Mouse (Mus musculus): ENCODE data around the gene Lrrfip2.

Lrrfip2 gene

GRCm38 (mm10) chr9:111117126-111117642 is at the start of gene Lrrfip2:
TSS of gene Lrrfip2 (plus strand) at chr9:111117592.
- no peak for DNase-seq

- peak; percentile 62 for DNase-seq
These were observed 46.8 kb upstream of the Lrrfip2 start for GRCm38 (mm10) chr9:111070546-111070961.

GRCm38 (mm10) chr9:111072175-111072574 is 45.2 kb upstream of the Lrrfip2 start:
- DNase-seq = no peak

GRCm38 (mm10) chr9:111072971-111073370 is 44.4 kb upstream of the Lrrfip2 start:
- DNase-seq = no peak

GRCm38 (mm10) chr9:111077745-111078144 is 39.6 kb upstream of the Lrrfip2 start:
- DNase-seq = peak; percentile 16

- no peak for DNase-seq
These were observed 36.6 kb upstream of the Lrrfip2 start for GRCm38 (mm10) chr9:111080801-111081200.

GRCm38 (mm10) chr9:111081765-111082164 is 35.6 kb upstream of the Lrrfip2 start:
- no peak for DNase-seq

- DNase-seq = no peak
These were observed 32.1 kb upstream of the Lrrfip2 start for GRCm38 (mm10) chr9:111085329-111085728.

- DNase-seq = no peak
These were observed 31.3 kb upstream of the Lrrfip2 start for GRCm38 (mm10) chr9:111086137-111086536.

- DNase-seq = no peak
These were observed 30.3 kb upstream of the Lrrfip2 start for GRCm38 (mm10) chr9:111086995-111087606.

- DNase-seq = no peak
These were observed 29.4 kb upstream of the Lrrfip2 start for GRCm38 (mm10) chr9:111087960-111088359.

- DNase-seq = no peak
These were observed 28.5 kb upstream of the Lrrfip2 start for GRCm38 (mm10) chr9:111088886-111089285.

- DNase-seq = no peak
These were observed 24.7 kb upstream of the Lrrfip2 start for GRCm38 (mm10) chr9:111092657-111093056.

- DNase-seq = peak; percentile 52
These were observed 24.3 kb upstream of the Lrrfip2 start for GRCm38 (mm10) chr9:111093094-111093493.

GRCm38 (mm10) chr9:111094626-111095025 is 22.8 kb upstream of the Lrrfip2 start:
- no peak for DNase-seq

GRCm38 (mm10) chr9:111095710-111096109 is 21.7 kb upstream of the Lrrfip2 start:
- DNase-seq = no peak

- DNase-seq = no peak
These were observed 20.7 kb upstream of the Lrrfip2 start for GRCm38 (mm10) chr9:111096419-111097326.

- DNase-seq = no peak
These were observed 19.8 kb upstream of the Lrrfip2 start for GRCm38 (mm10) chr9:111097543-111097942.

GRCm38 (mm10) chr9:111100406-111100805 is 17.0 kb upstream of the Lrrfip2 start:
- DNase-seq = no peak

- no peak for DNase-seq
These were observed 14.1 kb upstream of the Lrrfip2 start for GRCm38 (mm10) chr9:111103293-111103692.

GRCm38 (mm10) chr9:111103893-111104292 is 13.5 kb upstream of the Lrrfip2 start:
- DNase-seq = no peak

- no peak for DNase-seq
These were observed 9.5 kb upstream of the Lrrfip2 start for GRCm38 (mm10) chr9:111107863-111108262.

GRCm38 (mm10) chr9:111117794-111118251 is 431 bp downstream of the Lrrfip2 start:
- DNase-seq = peak; percentile 85
